Mouse (Mus musculus) embryonic facial prominence, embryonic 15.5 days (tissue): Measurements from ENCODE around the gene Nin. TPM values are rescaled to one million over a fixed set of nuclear protein-coding genes. Genes with fewer than 3 reads are reported as not detected.

Source experiments
- ATAC-seq: fragments of 200-750 bp; cut with Nextera tagmentation; 2 replicates; pipeline ENCODE4 v1.8.0; 2017; ENCODE audit warnings: low read depth, moderate TSS enrichment; ENCODE audit not compliant: insufficient number of reproducible peaks, low FRiP score, low TSS enrichment
- H3K27ac ChIP-seq: fragments of 300-500 bp; sonication (generic); replicated peaks from 2 replicates; pipeline ENCODE4 v1.5.1; 2015; ENCODE audit warnings: mild to moderate bottlenecking, inconsistent platforms
- H3K27me3 ChIP-seq: fragments of 300-500 bp; sonication (generic); 2 replicates; pipeline ENCODE4 v1.6.1; 2015; ENCODE audit warnings: inconsistent platforms
- H3K36me3 ChIP-seq: fragments of 300-500 bp; sonication (generic); 2 replicates; pipeline ENCODE4 v1.6.1; 2015; ENCODE audit warnings: mild to moderate bottlenecking, inconsistent platforms
- H3K4me1 ChIP-seq: fragments of 300-500 bp; sonication (generic); 2 replicates; pipeline ENCODE4 v1.6.1; 2015; ENCODE audit warnings: inconsistent platforms
- H3K4me2 ChIP-seq: fragments of 300-500 bp; sonication (generic); replicated peaks from 2 replicates; pipeline ENCODE4 v1.6.1; 2015; ENCODE audit warnings: mild to moderate bottlenecking, inconsistent platforms
- H3K4me3 ChIP-seq: fragments of 300-500 bp; sonication (generic); replicated peaks from 2 replicates; pipeline ENCODE4 v1.5.1; 2015; ENCODE audit warnings: mild to moderate bottlenecking, inconsistent platforms
- H3K9ac ChIP-seq: fragments of 300-500 bp; sonication (generic); 2 replicates; pipeline ENCODE4 v1.6.1; 2015; ENCODE audit warnings: inconsistent platforms
- H3K9me3 ChIP-seq: fragments of 300-500 bp; sonication (generic); replicated peaks from 2 replicates; pipeline ENCODE4 v1.6.1; 2016; ENCODE audit warnings: inconsistent platforms
- WGBS: fragments of 180-500 bp; shearing (Covaris S2); methylation state at CpG from one replicate; pipeline ENCODE4 v1.1.7; 2015; 5-methylcytosine and 5-hydroxymethylcytosine counted together
- polyA plus RNA-seq: library from polyadenylated mRNA; unstranded; fragments of >200 nt; fragmentation: Nextera tagmentation; extraction: Ambion mirVana; gene quantifications from 2 replicates; pipeline ENCODE4 v1.2.1, GENCODE M21; 2015

The Nin gene
- polyA plus RNA-seq, 1 experiment from 2014 or later = 14.8 TPM

DNA sequence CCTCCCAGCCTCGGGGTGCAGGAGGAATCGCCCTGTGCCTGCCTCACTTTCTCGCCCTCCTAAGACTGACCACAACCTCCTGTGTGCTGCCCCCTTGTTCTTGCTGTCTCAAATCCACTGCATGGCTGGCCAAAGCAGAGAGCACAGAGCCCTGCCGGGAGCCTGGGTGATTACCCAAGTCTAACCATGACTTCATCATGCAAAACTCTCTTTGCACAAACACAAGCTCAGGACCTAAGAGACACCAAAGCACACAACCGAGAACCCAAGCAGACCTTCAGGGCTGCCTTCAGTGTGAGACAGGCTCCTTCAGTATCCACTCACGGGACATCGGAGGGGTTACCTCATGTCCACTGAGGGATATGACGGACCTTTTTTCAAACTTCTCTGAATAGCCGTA, 31.0 kb downstream of the Nin start:
- WGBS = 93% methylated on average over 9 of the region's 9 CpGs
- Histone ChIP-seq H3K4me1 (no peaks in the 10 kb centered on the region), H3K4me3 (no peak overlapping the region), H3K27me3 (no peaks in the 10 kb centered on the region), H3K9me3 (no peaks in the 10 kb centered on the region), H3K4me2 (no peak overlapping the region), H3K9ac (no peak overlapping the region), H3K27ac (no peak overlapping the region), H3K36me3 (0 out of 2 replicates have a peak, but pooled peaks cover 2% of the 10 kb centered on the region)
- ATAC-seq = no peak

- no peak overlapping the region for H3K9ac ChIP-seq
- H3K36me3 ChIP-seq = 0 out of 2 replicates have a peak, but pooled peaks cover 8% of the 10 kb centered on the region
- no peaks in the 10 kb centered on the region for H3K9me3 ChIP-seq
- WGBS = 75% methylated on average over 7 of the region's 7 CpGs
- no peak overlapping the region for H3K4me2 ChIP-seq
- no peaks in the 10 kb centered on the region for H3K27me3 ChIP-seq
- no peaks in the 10 kb centered on the region for H3K4me1 ChIP-seq
- H3K27ac ChIP-seq = no peak overlapping the region
- no peak for ATAC-seq
- no peak overlapping the region for H3K4me3 ChIP-seq
Observed at GRCm38 (mm10) chr12:70078471-70079025, 35.0 kb downstream of the Nin start.

- Histone ChIP-seq H3K4me3 (no peak overlapping the region), H3K27ac (no peak overlapping the region), H3K4me2 (no peak overlapping the region), H3K9me3 (no peaks in the 10 kb centered on the region), H3K4me1 (no peaks in the 10 kb centered on the region), H3K27me3 (no peaks in the 10 kb centered on the region), H3K36me3 (0 out of 2 replicates have a peak, but pooled peaks cover 15% of the 10 kb centered on the region), H3K9ac (no peak overlapping the region)
- 91% methylated on average over 11 of the region's 11 CpGs for WGBS
- ATAC-seq = no peak
Observed at GRCm38 (mm10) chr12:70076493-70076892, 37.0 kb downstream of the Nin start.

DNA sequence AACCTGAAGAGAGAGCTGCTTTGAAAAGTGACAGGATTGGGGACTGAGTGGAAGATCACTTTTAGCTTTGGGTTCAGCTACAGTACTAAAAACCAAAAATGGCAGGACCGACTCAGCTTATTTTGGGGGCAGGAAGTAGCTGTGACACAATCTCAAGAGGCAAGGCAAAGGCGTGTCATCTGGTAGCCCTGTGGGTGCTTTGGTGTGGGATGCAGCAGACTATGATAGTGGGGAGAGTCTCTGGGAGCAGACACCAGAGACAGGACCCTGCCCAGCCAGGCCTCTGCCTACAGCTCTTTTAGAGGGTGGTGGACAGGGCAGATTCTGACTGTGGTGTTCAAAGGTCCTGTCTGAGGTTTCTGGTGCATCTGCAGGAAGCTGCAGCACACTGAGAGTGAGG, 38.5 kb downstream of the Nin start:
- Histone ChIP-seq H3K4me3 (no peak overlapping the region), H3K36me3 (0 out of 2 replicates have a peak, but pooled peaks cover 15% of the 10 kb centered on the region), H3K4me2 (no peak overlapping the region), H3K27ac (no peak overlapping the region), H3K9me3 (no peaks in the 10 kb centered on the region), H3K27me3 (no peaks in the 10 kb centered on the region), H3K4me1 (peaks cover 7% of the 10 kb centered on the region; the same call in 1 of the 2 replicates), H3K9ac (no peak overlapping the region)
- WGBS = 85% methylated on average over 2 of the region's 2 CpGs
- no peak for ATAC-seq

- Histone ChIP-seq H3K4me3 (no peak overlapping the region), H3K4me1 (peaks cover 22% of the 10 kb centered on the region), H3K27me3 (no peaks in the 10 kb centered on the region), H3K36me3 (0 out of 2 replicates have a peak, but pooled peaks cover 7% of the 10 kb centered on the region), H3K27ac (no peak overlapping the region), H3K9ac (no peak overlapping the region), H3K9me3 (no peaks in the 10 kb centered on the region), H3K4me2 (no peak overlapping the region)
- no peak for ATAC-seq
- WGBS = 63% methylated on average over 7 of the region's 7 CpGs
Observed at GRCm38 (mm10) chr12:70070888-70071287, 42.6 kb downstream of the Nin start.

DNA sequence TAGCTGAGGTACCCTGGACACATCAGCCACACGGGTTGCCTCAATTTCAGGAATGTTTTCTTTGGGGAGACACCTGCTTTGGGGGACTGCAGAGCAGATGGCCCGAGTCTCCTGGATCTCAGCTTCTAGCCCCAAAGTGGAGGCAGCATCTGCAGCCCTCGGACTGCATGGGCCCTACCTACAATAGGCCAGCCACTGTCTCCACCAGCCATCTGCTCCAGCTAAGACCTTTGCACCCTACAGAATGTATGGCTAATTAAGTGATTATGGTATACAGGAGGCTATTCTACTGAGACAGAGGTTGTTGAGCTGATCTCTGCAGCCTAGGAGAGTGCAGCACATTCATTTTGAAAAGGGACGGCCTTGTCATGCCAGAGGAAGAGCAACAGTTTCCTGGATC, 43.2 kb downstream of the Nin start:
- H3K9ac ChIP-seq = no peak overlapping the region
- no peak for ATAC-seq
- WGBS = 38% methylated on average over 4 of the region's 4 CpGs
- H3K27me3 ChIP-seq = no peaks in the 10 kb centered on the region
- peaks cover 22% of the 10 kb centered on the region for H3K4me1 ChIP-seq
- no peaks in the 10 kb centered on the region for H3K9me3 ChIP-seq
- no peak overlapping the region for H3K27ac ChIP-seq
- no peak overlapping the region for H3K4me3 ChIP-seq
- H3K36me3 ChIP-seq = 0 out of 2 replicates have a peak, but pooled peaks cover 7% of the 10 kb centered on the region
- no peak overlapping the region for H3K4me2 ChIP-seq

- Histone ChIP-seq H3K36me3 (0 out of 2 replicates have a peak, but pooled peaks cover 7% of the 10 kb centered on the region), H3K4me2 (no peak overlapping the region), H3K9me3 (no peaks in the 10 kb centered on the region), H3K4me1 (peaks cover 22% of the 10 kb centered on the region), H3K9ac (no peak overlapping the region), H3K4me3 (no peak overlapping the region), H3K27ac (no peak overlapping the region), H3K27me3 (no peaks in the 10 kb centered on the region)
- 35% methylated on average over 6 of the region's 6 CpGs for WGBS
- no peak for ATAC-seq
Observed at GRCm38 (mm10) chr12:70068647-70069257, 44.8 kb downstream of the Nin start.

DNA sequence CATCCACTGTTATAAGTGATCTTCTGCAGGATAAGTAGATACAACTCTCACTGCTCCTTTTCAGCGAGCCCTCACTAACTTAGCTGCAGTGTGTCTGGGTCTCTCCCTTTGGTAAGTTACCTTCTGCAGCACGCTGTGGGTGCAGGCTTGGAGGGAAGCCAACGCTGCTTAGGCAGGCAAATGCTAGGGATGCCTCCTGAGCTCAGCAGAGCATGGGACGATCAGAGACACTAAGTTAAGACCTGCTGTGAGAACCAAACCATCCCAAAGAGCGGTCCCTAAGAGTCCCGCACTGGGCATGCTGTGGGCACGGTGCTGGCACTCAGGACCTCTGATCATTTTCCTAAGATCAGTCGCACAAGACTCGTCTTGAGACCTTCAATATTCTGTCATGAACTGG, 45.7 kb downstream of the Nin start:
- Histone ChIP-seq H3K9ac (no peak overlapping the region), H3K27me3 (no peaks in the 10 kb centered on the region), H3K4me3 (no peak overlapping the region), H3K9me3 (no peaks in the 10 kb centered on the region), H3K36me3 (0 out of 2 replicates have a peak, but pooled peaks cover 1% of the 10 kb centered on the region), H3K27ac (no peak overlapping the region), H3K4me2 (no peak overlapping the region), H3K4me1 (peaks cover 22% of the 10 kb centered on the region)
- ATAC-seq = no peak
- WGBS = 69% methylated on average over 9 of the region's 9 CpGs

GRCm38 (mm10) chr12:70062114-70062513, 51.4 kb downstream of the Nin start:
- no peak for ATAC-seq
- H3K4me2 ChIP-seq = no peak overlapping the region
- peaks cover 20% of the 10 kb centered on the region; the same call in 1 of the 2 replicates for H3K4me1 ChIP-seq
- H3K27me3 ChIP-seq = no peaks in the 10 kb centered on the region
- H3K27ac ChIP-seq = no peak overlapping the region
- 0 out of 2 replicates have a peak, but pooled peaks cover 3% of the 10 kb centered on the region for H3K36me3 ChIP-seq
- 34% methylated on average over 3 of the region's 3 CpGs for WGBS
- no peak overlapping the region for H3K9ac ChIP-seq
- H3K4me3 ChIP-seq = no peak overlapping the region
- no peaks in the 10 kb centered on the region for H3K9me3 ChIP-seq

DNA sequence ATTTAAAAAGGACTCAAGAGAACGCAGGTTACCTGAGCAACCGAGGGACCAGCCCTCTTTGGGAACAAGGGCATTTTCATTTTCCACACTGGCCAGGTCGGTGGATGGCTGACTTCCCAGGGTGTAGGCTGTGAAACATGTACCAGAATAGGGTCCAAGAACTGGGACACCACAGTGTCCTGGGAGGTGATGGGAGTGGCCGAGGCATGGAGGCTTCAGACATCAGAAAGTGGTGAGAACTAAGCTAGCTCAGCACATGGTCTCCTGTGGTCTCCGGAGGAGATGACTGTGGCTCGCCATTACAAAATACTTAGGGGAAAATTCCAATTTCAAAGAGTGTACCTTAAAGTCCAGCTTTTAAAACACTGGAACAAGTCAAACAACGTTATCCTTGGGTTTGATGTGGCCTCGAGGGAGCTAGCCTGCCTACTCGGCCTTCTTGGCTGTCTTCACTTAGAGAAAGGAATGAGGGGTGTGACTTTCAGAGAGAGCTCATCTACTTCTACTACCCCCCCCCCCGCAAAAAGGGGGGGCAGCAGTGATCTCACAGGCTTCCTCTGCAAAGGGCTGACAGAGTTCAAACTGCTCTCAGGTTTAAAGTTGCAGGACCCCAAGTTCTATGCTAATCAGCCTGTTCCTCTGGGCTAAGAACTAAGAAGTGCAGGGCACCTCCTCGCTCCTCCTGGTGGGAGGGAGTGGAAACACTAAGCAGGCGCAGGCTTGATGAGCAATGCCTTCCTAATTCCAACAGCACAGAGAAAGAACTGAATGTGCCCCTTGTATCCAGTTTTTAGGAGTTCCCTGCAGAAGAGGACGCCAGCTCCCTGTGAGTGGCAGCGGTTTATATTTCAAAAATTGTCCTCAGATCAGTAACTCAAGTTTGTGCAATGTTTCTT, 54.3 kb downstream of the Nin start:
- H3K9me3 ChIP-seq = no peaks in the 10 kb centered on the region
- H3K27me3 ChIP-seq = no peaks in the 10 kb centered on the region
- WGBS = 47% methylated on average over 14 of the region's 14 CpGs
- peaks cover 28% of the 10 kb centered on the region for H3K36me3 ChIP-seq
- peaks cover 20% of the 10 kb centered on the region; the same call in 1 of the 2 replicates for H3K4me1 ChIP-seq
- H3K27ac ChIP-seq = peak overlapping the region; percentile 39; the same call in 1 of the 2 replicates
- no peak overlapping the region for H3K9ac ChIP-seq
- ATAC-seq = no peak
- H3K4me3 ChIP-seq = no peak overlapping the region
- H3K4me2 ChIP-seq = no peak overlapping the region

DNA sequence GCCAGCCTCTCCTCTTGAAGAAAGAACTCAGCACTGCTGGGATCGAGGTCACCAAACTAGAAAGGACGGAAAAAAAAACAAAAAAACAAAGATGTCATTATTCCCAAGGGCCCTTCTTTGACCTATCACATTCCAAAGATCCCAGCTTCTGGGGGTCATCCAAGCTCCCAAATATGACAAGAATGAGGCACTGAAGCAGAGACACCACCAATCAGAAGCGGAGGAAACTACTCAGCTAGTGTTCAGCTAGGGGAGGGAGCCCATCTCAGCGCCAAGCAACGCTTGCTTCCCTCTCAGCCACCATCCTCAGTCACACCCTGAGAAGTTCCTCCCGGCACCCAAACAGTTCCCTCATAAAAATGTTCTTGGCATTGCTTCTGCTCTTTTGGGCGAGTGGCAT, 62.8 kb downstream of the Nin start:
- peaks cover 69% of the 10 kb centered on the region for H3K36me3 ChIP-seq
- no peak for ATAC-seq
- WGBS = 52% methylated on average over 7 of the region's 7 CpGs

More for the DNA sequence above, 62.8 kb downstream of the Nin start:
- Histone ChIP-seq H3K9me3 (no peaks in the 10 kb centered on the region), H3K4me3 (no peak overlapping the region), H3K4me1 (no peaks in the 10 kb centered on the region), H3K27ac (no peak overlapping the region), H3K4me2 (no peak overlapping the region), H3K27me3 (no peaks in the 10 kb centered on the region), H3K9ac (no peak overlapping the region)
